Mouse (Mus musculus) myocyte (in vitro differentiated cells): ENCODE results near the gene Map2k2.

ENCODE experiments used
- POLR2A ChIP-seq: IDR thresholded peaks from one replicate; pipeline ENCODE4 v1.6.1; 2011; ENCODE audit warnings: low read depth, mild to moderate bottlenecking, control low read depth, moderate library complexity; ENCODE audit not compliant: insufficient read length
- TCF12 ChIP-seq: IDR thresholded peaks from one replicate; pipeline ENCODE4 v1.6.1; 2011; ENCODE audit warnings: mild to moderate bottlenecking, control low read depth; ENCODE audit not compliant: poor library complexity, insufficient read depth, severe bottlenecking

- TF ChIP-seq POLR2A (no peak), TCF12 (no peak)
Observed at GRCm38 (mm10) chr10:81076356-81076755, 29.4 kb upstream of the Map2k2 start.
